Mouse (Mus musculus): ENCODE results near the gene Slc7a8.

DNA sequence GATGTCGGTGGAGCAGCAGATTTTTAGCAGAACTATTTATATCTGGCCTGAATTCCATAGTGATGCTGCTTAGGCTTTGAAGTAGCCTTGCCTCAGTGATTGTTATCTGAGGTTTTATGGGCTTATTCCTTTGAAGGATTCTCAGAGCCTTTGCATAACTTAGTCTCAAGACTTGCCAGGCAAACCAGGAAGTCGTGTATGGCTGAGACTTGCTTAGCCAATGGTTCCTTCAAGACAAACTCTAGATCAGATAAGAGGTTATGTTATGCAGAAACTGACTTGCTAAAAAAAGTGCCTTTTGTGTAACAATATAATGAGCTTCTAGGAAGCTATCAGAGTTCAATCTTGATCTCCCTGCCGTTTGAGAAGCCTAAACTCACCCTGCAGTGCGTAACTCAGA lies 20.7 kb upstream of the Slc7a8 start:
- TF ChIP-seq POLR2A (IDR thresholded peaks at IDR 0.05; ENCODE audit: borderline replicate concordance, insufficient read depth, low read length) (no peak), CTCF (IDR thresholded peaks at IDR 0.05; ENCODE audit: borderline replicate concordance, insufficient read depth, low read depth, low read length) (no peak)

Data from cerebellum, adult 2 months (tissue).